Mouse (Mus musculus): ENCODE measurements around the gene Fam186a. TPM values are rescaled to one million over a fixed set of nuclear protein-coding genes. Genes with fewer than 3 reads are reported as not detected.

Fam186a gene
- total RNA-seq (2012; rRNA removed), result 0.05 and 0.13 TPM in 2 replicates

- in situ Hi-C loops (cut with MboI; ENCODE audit: low sequenced_read_pairs in 2 of 2, unreplicated experiment in 2 of 2), result no loop called here
- no peaks in the 10 kb centered on the region for H3K36me3 ChIP-seq (ENCODE audit: control insufficient read depth, insufficient read depth, low read length, poor library complexity, severe bottlenecking)
- no peak within 1 kb of the TSS for H3K4me3 ChIP-seq (ENCODE audit: insufficient read depth in 1 of 2, low read depth in 1 of 2, low read length in 2 of 2, poor library complexity in 1 of 2, severe bottlenecking in 1 of 2)
- H3K4me1 ChIP-seq (ENCODE audit: control insufficient read depth in 2 of 2, insufficient read depth in 2 of 2, low read length in 2 of 2, poor library complexity in 1 of 2), result no peaks in the 10 kb centered on the region
- TF ChIP-seq CHD2 (IDR thresholded peaks at IDR 0.05; ENCODE audit: low read depth, low read length), result no peak
- no peak for TF ChIP-seq MAFK (IDR thresholded peaks at IDR 0.05; ENCODE audit: insufficient read depth, low read depth, low read length)
- TF ChIP-seq ZC3H11A (IDR thresholded peaks at IDR 0.05; ENCODE audit: borderline replicate concordance, low read depth, low read length), result no peak
- no peak for TF ChIP-seq HCFC1 (IDR thresholded peaks at IDR 0.05; ENCODE audit: borderline replicate concordance, insufficient read depth, low read length)
- TF ChIP-seq ZNF384 (IDR thresholded peaks at IDR 0.05; ENCODE audit: low read depth, low read length), result no peak
- H3K27ac ChIP-seq (ENCODE audit: insufficient read depth, low read depth, low read length, poor library complexity, severe bottlenecking), result no peak within 1 kb of the TSS
- H3K9ac ChIP-seq (ENCODE audit: insufficient read depth, low read depth, low read length, poor library complexity, severe bottlenecking), result no peak within 1 kb of the TSS
- DNase-seq (ENCODE audit: low read depth, low spot score), result no peak
- no peaks in the 10 kb centered on the region for H3K9me3 ChIP-seq (ENCODE audit: control insufficient read depth, insufficient read depth, low read depth, low read length)
Observed at GRCm38 (mm10) chr15:99966961-99967360, at the start of gene Fam186a. Gene Fam186a (minus strand): TSS chr15:99967061.

- TF ChIP-seq HCFC1 (IDR thresholded peaks at IDR 0.05; ENCODE audit: borderline replicate concordance, insufficient read depth, low read length) (no peak), ZC3H11A (IDR thresholded peaks at IDR 0.05; ENCODE audit: borderline replicate concordance, low read depth, low read length) (no peak), CHD2 (IDR thresholded peaks at IDR 0.05; ENCODE audit: low read depth, low read length) (no peak), MAFK (IDR thresholded peaks at IDR 0.05; ENCODE audit: insufficient read depth, low read depth, low read length) (no peak), ZNF384 (IDR thresholded peaks at IDR 0.05; ENCODE audit: low read depth, low read length) (no peak)
- H3K36me3 ChIP-seq (ENCODE audit: control insufficient read depth, insufficient read depth, low read length, poor library complexity, severe bottlenecking), result peaks cover 47% of the 10 kb centered on the region
- H3K27ac ChIP-seq (ENCODE audit: insufficient read depth, low read depth, low read length, poor library complexity, severe bottlenecking), result no peak overlapping the region
- H3K4me1 ChIP-seq (ENCODE audit: control insufficient read depth in 2 of 2, insufficient read depth in 2 of 2, low read length in 2 of 2, poor library complexity in 1 of 2), result no peaks in the 10 kb centered on the region
- DNase-seq (ENCODE audit: low read depth, low spot score), result no peak
- in situ Hi-C loops (cut with MboI; ENCODE audit: low sequenced_read_pairs in 2 of 2, unreplicated experiment in 2 of 2), result no loop called here
- H3K9ac ChIP-seq (ENCODE audit: insufficient read depth, low read depth, low read length, poor library complexity, severe bottlenecking), result no peak overlapping the region
- no peaks in the 10 kb centered on the region for H3K9me3 ChIP-seq (ENCODE audit: control insufficient read depth, insufficient read depth, low read depth, low read length)
- no peak overlapping the region for H3K4me3 ChIP-seq (ENCODE audit: insufficient read depth in 1 of 2, low read depth in 1 of 2, low read length in 2 of 2, poor library complexity in 1 of 2, severe bottlenecking in 1 of 2)
Observed at GRCm38 (mm10) chr15:100006180-100006579, 39.3 kb upstream of the Fam186a start.

- in situ Hi-C loops (cut with MboI; ENCODE audit: low sequenced_read_pairs in 2 of 2, unreplicated experiment in 2 of 2), result no loop called here
- no peak for DNase-seq (ENCODE audit: low read depth, low spot score)
- Histone ChIP-seq H3K27ac (ENCODE audit: insufficient read depth, low read depth, low read length, poor library complexity, severe bottlenecking) (no peak overlapping the region), H3K9ac (ENCODE audit: insufficient read depth, low read depth, low read length, poor library complexity, severe bottlenecking) (no peak overlapping the region), H3K4me3 (ENCODE audit: insufficient read depth in 1 of 2, low read depth in 1 of 2, low read length in 2 of 2, poor library complexity in 1 of 2, severe bottlenecking in 1 of 2) (no peak overlapping the region), H3K36me3 (ENCODE audit: control insufficient read depth, insufficient read depth, low read length, poor library complexity, severe bottlenecking) (peaks cover 40% of the 10 kb centered on the region), H3K4me1 (ENCODE audit: control insufficient read depth in 2 of 2, insufficient read depth in 2 of 2, low read length in 2 of 2, poor library complexity in 1 of 2) (no peaks in the 10 kb centered on the region), H3K9me3 (ENCODE audit: control insufficient read depth, insufficient read depth, low read depth, low read length) (no peaks in the 10 kb centered on the region)
- TF ChIP-seq HCFC1 (IDR thresholded peaks at IDR 0.05; ENCODE audit: borderline replicate concordance, insufficient read depth, low read length) (no peak), ZNF384 (IDR thresholded peaks at IDR 0.05; ENCODE audit: low read depth, low read length) (no peak), CHD2 (IDR thresholded peaks at IDR 0.05; ENCODE audit: low read depth, low read length) (no peak), ZC3H11A (IDR thresholded peaks at IDR 0.05; ENCODE audit: borderline replicate concordance, low read depth, low read length) (no peak), MAFK (IDR thresholded peaks at IDR 0.05; ENCODE audit: insufficient read depth, low read depth, low read length) (no peak)
Observed at GRCm38 (mm10) chr15:100004677-100005273, 37.9 kb upstream of the Fam186a start.

GRCm38 (mm10) chr15:99999390-99999789 is 32.5 kb upstream of the Fam186a start:
- H3K4me3 ChIP-seq (ENCODE audit: insufficient read depth in 1 of 2, low read depth in 1 of 2, low read length in 2 of 2, poor library complexity in 1 of 2, severe bottlenecking in 1 of 2), result no peak overlapping the region
- in situ Hi-C loops (cut with MboI; ENCODE audit: low sequenced_read_pairs in 2 of 2, unreplicated experiment in 2 of 2), result no loop called here
- H3K4me1 ChIP-seq (ENCODE audit: control insufficient read depth in 2 of 2, insufficient read depth in 2 of 2, low read length in 2 of 2, poor library complexity in 1 of 2), result no peaks in the 10 kb centered on the region
- peaks cover 27% of the 10 kb centered on the region for H3K36me3 ChIP-seq (ENCODE audit: control insufficient read depth, insufficient read depth, low read length, poor library complexity, severe bottlenecking)
- TF ChIP-seq ZNF384 (IDR thresholded peaks at IDR 0.05; ENCODE audit: low read depth, low read length) (no peak), CHD2 (IDR thresholded peaks at IDR 0.05; ENCODE audit: low read depth, low read length) (no peak), MAFK (IDR thresholded peaks at IDR 0.05; ENCODE audit: insufficient read depth, low read depth, low read length) (no peak), ZC3H11A (IDR thresholded peaks at IDR 0.05; ENCODE audit: borderline replicate concordance, low read depth, low read length) (no peak), HCFC1 (IDR thresholded peaks at IDR 0.05; ENCODE audit: borderline replicate concordance, insufficient read depth, low read length) (no peak)
- H3K9ac ChIP-seq (ENCODE audit: insufficient read depth, low read depth, low read length, poor library complexity, severe bottlenecking), result no peak overlapping the region
- no peak overlapping the region for H3K27ac ChIP-seq (ENCODE audit: insufficient read depth, low read depth, low read length, poor library complexity, severe bottlenecking)
- DNase-seq (ENCODE audit: low read depth, low spot score), result no peak
- H3K9me3 ChIP-seq (ENCODE audit: control insufficient read depth, insufficient read depth, low read depth, low read length), result no peaks in the 10 kb centered on the region
